Mouse (Mus musculus): Measurements from ENCODE around the gene Slc16a3. TPM values are rescaled to one million over a fixed set of nuclear protein-coding genes. Genes with fewer than 3 reads are reported as not detected.

Gene Slc16a3
- polyA plus RNA-seq, 1 experiment from 2014 or later = 10.0 TPM

DNA sequence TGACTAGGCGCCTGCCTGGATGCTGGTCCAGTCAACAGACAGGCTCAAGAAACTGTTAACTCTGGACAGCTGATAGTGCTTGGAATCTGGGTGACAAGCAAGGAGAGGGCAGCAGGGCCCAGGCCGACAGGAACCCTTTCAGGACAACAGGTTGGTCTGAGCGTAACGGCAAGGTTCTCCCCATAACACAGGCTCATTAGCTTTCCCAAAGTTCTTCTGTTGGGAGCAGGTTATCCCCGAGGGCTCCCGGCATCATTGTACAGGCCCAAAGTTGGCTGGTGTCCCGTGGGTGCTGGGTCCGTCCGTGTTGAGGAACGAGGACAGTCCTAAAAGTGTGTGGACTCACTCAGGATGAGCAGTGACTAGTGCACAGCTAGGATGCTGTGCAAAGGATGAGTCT lies 1.6 kb downstream of the Slc16a3 start:
- 41% methylated on average over 10 of the region's 10 CpGs for WGBS
- peaks cover 9% of the 10 kb centered on the region for H3K4me1 ChIP-seq (replicated peaks; ENCODE audit: control insufficient read depth, insufficient read depth)
- no peak overlapping the region; the same call in 1 of the 2 replicates for H3K9ac ChIP-seq (ENCODE audit: low read length)
- TF ChIP-seq EP300 (optimal IDR thresholded peaks at IDR 0.05) = no peak
- TF ChIP-seq CTCF (IDR thresholded peaks at IDR 0.05; ENCODE audit: low read depth) = no peak
- no peaks in the 10 kb centered on the region for H3K36me3 ChIP-seq (ENCODE audit: control insufficient read depth, insufficient read depth, low read length)
- ATAC-seq (ENCODE audit: low FRiP score, low TSS enrichment) (no peak), DNase-seq (ENCODE audit: low spot score) (no peak)
- H3K27ac ChIP-seq (replicated peaks) = no peak overlapping the region
- no peaks in the 10 kb centered on the region for H3K9me3 ChIP-seq (ENCODE audit: control insufficient read depth, low read length)
- H3K4me3 ChIP-seq (ENCODE audit: low read depth, low read length) = peak overlapping the region; percentile 47
- no peaks in the 10 kb centered on the region for H3K27me3 ChIP-seq (ENCODE audit: control insufficient read depth, insufficient read depth, low read length)
- H3K4me2 ChIP-seq (replicated peaks; ENCODE audit: low read depth) = peak overlapping the region; percentile 76

DNA sequence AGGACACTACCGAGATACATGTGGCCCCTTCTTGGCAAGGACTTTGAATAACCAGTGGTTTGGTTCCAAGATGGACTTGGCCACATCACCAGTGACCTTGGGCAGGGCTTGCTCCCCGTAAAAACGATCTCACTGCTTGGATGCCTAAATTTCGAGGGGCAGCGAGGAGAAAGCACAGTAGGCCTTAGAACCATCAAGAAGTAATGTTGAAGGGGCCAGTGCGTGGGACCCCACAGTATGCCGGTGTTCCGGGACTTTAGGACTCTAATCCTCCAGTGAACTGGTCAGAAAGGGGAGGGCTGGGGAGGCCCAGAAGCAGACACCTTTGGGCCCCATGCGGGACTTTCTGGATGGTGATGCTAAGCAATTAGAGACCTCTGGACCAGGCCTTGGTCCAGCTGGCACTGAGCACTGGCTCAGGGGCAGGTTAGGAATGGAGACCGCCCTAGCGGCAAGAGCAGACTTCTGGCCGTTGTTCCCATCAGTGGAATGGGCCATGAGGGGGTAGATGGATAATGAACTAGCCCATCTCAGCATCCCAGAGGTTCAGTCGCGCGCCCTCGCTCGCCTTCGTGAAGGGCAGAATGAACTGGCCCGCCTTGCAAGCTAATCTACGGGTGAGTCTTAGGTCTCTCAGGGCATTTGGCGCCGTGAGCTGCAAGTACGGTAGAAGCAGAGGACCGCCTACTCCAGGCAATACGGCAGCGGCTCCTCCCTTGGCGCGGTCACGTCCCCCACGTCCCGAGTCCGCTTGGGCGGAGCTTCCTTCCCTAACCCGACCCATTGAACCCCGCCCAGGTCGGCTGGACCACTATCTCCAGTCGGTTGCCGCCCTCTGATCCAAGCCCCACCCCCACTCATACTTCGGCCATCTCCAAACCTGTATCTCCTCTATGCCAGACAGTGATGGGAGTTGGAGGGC lies 2.3 kb downstream of the Slc16a3 start:
- peaks cover 9% of the 10 kb centered on the region for H3K4me1 ChIP-seq (replicated peaks; ENCODE audit: control insufficient read depth, insufficient read depth)
- H3K27ac ChIP-seq (replicated peaks) = no peak overlapping the region
- DNase-seq (ENCODE audit: low spot score) (peak; percentile 89), ATAC-seq (ENCODE audit: low FRiP score, low TSS enrichment) (peak; percentile 77)
- H3K9me3 ChIP-seq (ENCODE audit: control insufficient read depth, low read length) = no peaks in the 10 kb centered on the region
- peak overlapping the region; percentile 23; the same call in 1 of the 2 replicates for H3K9ac ChIP-seq (ENCODE audit: low read length)
- peak overlapping the region; percentile 76 for H3K4me2 ChIP-seq (replicated peaks; ENCODE audit: low read depth)
- no peaks in the 10 kb centered on the region for H3K36me3 ChIP-seq (ENCODE audit: control insufficient read depth, insufficient read depth, low read length)
- WGBS = 7% methylated on average over 34 of the region's 39 CpGs
- H3K27me3 ChIP-seq (ENCODE audit: control insufficient read depth, insufficient read depth, low read length) = no peaks in the 10 kb centered on the region
- no peak for TF ChIP-seq EP300 (optimal IDR thresholded peaks at IDR 0.05)
- peak; percentile 34 for TF ChIP-seq CTCF (IDR thresholded peaks at IDR 0.05; ENCODE audit: low read depth)
- peak overlapping the region; percentile 47 for H3K4me3 ChIP-seq (ENCODE audit: low read depth, low read length)

GRCm38 (mm10) chr11:120951237-120951636 lies 3.0 kb downstream of the Slc16a3 start:
- Histone ChIP-seq H3K27ac (replicated peaks) (no peak overlapping the region), H3K4me1 (replicated peaks; ENCODE audit: control insufficient read depth, insufficient read depth) (peaks cover 9% of the 10 kb centered on the region), H3K9me3 (ENCODE audit: control insufficient read depth, low read length) (no peaks in the 10 kb centered on the region), H3K4me3 (ENCODE audit: low read depth, low read length) (peak overlapping the region; percentile 47; the same call in 1 of the 2 replicates), H3K9ac (ENCODE audit: low read length) (no peak overlapping the region), H3K27me3 (ENCODE audit: control insufficient read depth, insufficient read depth, low read length) (no peaks in the 10 kb centered on the region), H3K36me3 (ENCODE audit: control insufficient read depth, insufficient read depth, low read length) (no peaks in the 10 kb centered on the region), H3K4me2 (replicated peaks; ENCODE audit: low read depth) (peak overlapping the region; percentile 76)
- TF ChIP-seq EP300 (optimal IDR thresholded peaks at IDR 0.05) (no peak), CTCF (IDR thresholded peaks at IDR 0.05; ENCODE audit: low read depth) (no peak)
- DNase-seq (ENCODE audit: low spot score) (no peak), ATAC-seq (ENCODE audit: low FRiP score, low TSS enrichment) (no peak)
- WGBS = 37% methylated on average over 8 of the region's 8 CpGs

DNA sequence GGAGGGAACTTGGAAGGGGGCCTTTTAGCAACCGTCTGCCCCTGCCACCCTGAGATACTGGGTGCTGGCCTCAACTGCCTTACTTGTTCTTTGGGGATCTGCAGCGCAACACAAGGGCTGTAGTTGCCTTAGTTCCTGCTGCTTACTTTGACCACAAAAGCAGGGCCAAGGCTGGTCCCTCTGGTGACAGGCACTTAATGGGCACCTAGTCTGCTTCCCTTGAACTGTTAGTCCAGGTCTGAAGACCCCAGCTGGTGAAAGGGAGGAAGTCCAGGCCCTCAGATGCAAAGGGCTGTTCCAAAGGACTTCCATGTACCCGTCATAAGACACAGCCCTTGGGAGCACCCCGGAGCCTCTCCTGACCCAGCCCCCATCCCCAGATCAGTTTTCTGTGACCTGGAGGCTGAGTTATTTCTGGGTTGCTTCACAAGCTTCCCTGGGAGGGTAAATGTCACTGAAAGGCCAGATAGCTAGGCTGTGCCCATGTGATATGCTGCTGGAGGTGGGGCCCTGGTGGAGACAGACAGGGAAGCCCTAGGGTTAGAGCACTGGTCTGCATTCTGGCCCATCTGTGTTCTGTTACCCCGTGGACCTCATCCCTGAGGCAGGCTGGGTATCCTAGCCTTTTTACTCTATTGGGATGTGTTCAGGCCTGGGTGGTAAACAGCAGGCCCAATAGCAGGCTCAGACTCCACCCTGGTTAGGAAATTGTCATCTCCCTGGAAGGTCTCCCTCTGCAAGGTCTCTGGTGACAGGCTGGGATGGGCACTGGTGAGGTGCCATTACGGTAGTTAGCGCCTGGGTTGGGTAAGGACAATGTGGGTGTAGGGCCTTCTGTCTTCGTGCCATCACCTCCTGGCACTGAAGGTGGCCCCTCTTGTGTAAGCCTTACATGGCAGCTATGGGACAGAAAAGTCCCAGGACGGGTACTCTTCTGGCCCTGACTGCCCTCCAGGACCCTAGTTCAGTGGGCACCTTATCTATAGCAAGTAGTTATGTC lies 3.8 kb downstream of the Slc16a3 start:
- 82% methylated on average over 9 of the region's 9 CpGs for WGBS
- no peak for TF ChIP-seq CTCF (IDR thresholded peaks at IDR 0.05; ENCODE audit: low read depth)
- no peak for TF ChIP-seq EP300 (optimal IDR thresholded peaks at IDR 0.05)
- Histone ChIP-seq H3K9me3 (ENCODE audit: control insufficient read depth, low read length) (no peaks in the 10 kb centered on the region), H3K9ac (ENCODE audit: low read length) (no peak overlapping the region), H3K4me3 (ENCODE audit: low read depth, low read length) (no peak overlapping the region), H3K27ac (replicated peaks) (no peak overlapping the region), H3K4me1 (replicated peaks; ENCODE audit: control insufficient read depth, insufficient read depth) (peaks cover 9% of the 10 kb centered on the region), H3K27me3 (ENCODE audit: control insufficient read depth, insufficient read depth, low read length) (no peaks in the 10 kb centered on the region), H3K4me2 (replicated peaks; ENCODE audit: low read depth) (no peak overlapping the region), H3K36me3 (ENCODE audit: control insufficient read depth, insufficient read depth, low read length) (no peaks in the 10 kb centered on the region)
- ATAC-seq (ENCODE audit: low FRiP score, low TSS enrichment) (no peak), DNase-seq (ENCODE audit: low spot score) (no peak)

GRCm38 (mm10) chr11:120954936-120955335 lies 6.7 kb downstream of the Slc16a3 start:
- Histone ChIP-seq H3K9ac (ENCODE audit: low read length) (no peak overlapping the region), H3K4me1 (replicated peaks; ENCODE audit: control insufficient read depth, insufficient read depth) (peaks cover 7% of the 10 kb centered on the region), H3K4me2 (replicated peaks; ENCODE audit: low read depth) (no peak overlapping the region), H3K9me3 (ENCODE audit: control insufficient read depth, low read length) (no peaks in the 10 kb centered on the region), H3K4me3 (ENCODE audit: low read depth, low read length) (no peak overlapping the region), H3K27ac (replicated peaks) (no peak overlapping the region; the same call in 1 of the 2 replicates), H3K36me3 (ENCODE audit: control insufficient read depth, insufficient read depth, low read length) (no peaks in the 10 kb centered on the region; the same call in 1 of the 2 replicates), H3K27me3 (ENCODE audit: control insufficient read depth, insufficient read depth, low read length) (no peaks in the 10 kb centered on the region)
- WGBS = 48% methylated on average over 5 of the region's 5 CpGs
- TF ChIP-seq EP300 (optimal IDR thresholded peaks at IDR 0.05) = no peak
- TF ChIP-seq CTCF (IDR thresholded peaks at IDR 0.05; ENCODE audit: low read depth) = no peak
- DNase-seq (ENCODE audit: low spot score) (peak; percentile 84), ATAC-seq (ENCODE audit: low FRiP score, low TSS enrichment) (peak; percentile 55; the same call in 1 of the 2 replicates)
